Mouse (Mus musculus) megakaryocyte, embryonic 14.5 days (primary cell): ENCODE measurements around the gene Syt1.

ENCODE experiments used
- FLI1 ChIP-seq: IDR thresholded peaks from 2 replicates; pipeline ENCODE4 v1.6.1; 2012; ENCODE audit warnings: low read length, inconsistent platforms, mixed read lengths
- GATA1 ChIP-seq: IDR thresholded peaks from 3 replicates; pipeline ENCODE4 v1.6.1; 2012; ENCODE audit warnings: mixed read lengths, low read length, inconsistent platforms, borderline replicate concordance

DNA sequence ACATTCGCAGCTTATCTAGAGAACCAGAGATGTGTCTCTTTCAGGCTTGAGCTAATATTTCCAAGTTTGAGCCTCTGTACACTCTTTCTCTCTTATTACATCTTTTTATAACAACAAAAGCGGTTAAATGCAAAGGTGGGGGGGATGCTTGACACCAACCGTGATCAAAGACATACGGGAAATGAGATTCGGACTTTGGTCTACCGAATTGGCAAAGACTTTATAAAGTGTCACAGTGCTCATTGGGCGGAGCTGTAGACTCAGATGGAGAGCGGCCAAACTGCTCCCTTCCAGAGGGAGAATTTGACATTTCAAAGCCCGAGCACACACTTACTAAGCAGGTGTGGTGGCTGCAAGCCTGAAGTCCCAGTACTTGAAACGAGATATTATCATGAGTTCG, 477.9 kb downstream of the Syt1 start:
- TF ChIP-seq GATA1 (no peak), FLI1 (no peak)
